Mouse (Mus musculus): Measurements from ENCODE around the gene Tmem39a.

DNA sequence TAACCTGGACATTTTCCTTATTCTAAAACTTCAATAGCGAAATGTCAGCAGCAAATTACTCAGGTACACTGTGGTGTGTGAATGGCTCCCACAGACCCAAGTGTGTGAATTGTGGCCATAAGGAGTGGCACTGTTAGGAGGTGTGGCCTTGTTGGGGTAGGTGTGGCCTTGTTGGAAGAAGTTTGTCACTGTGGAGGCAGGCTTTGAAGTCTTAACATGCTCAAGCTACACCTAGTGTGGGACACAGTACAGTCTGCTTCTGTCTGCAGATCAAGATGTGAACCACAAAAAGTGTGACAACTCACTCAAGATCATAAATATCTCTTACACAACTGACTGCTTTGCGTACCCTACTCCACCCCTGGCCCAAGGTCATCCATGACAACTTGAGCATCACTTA lies 47.7 kb upstream of the Tmem39a start:
- TF ChIP-seq TAL1 (IDR thresholded peaks at IDR 0.05; ENCODE audit: low read length), result no peak
- TF ChIP-seq GATA1 (IDR thresholded peaks at IDR 0.05; ENCODE audit: low read length), result no peak

Measured in erythroblast, embryonic 14.5 days (primary cell).